Mouse (Mus musculus): ENCODE measurements around the gene Senp7.
"Not testable (repeated sequence)": the region's sequence is repeated elsewhere in the genome, so short reads cannot be mapped to it uniquely, and the experiment has no call there.

Senp7 gene

DNA sequence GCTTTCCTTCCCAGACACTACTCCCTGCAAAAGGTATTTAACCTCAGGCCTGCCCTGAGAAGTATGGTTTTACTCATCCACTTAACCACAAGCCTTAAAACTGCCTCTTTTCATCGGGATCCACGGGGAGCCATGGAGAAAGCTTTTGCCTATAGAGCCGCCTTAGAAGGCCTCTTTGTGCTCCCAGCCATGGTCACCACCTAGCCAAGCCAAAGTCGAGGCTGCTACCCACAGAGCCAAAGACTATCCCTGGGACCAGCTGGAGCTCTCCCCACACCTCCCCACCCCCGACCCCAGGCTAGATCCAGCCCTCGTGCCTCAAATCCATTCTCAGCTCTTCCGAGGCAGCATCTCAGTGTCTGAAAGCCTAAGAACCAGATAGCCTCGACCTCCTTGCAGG lies 18.0 kb downstream of the Senp7 start:
- no peak for DNase-seq (ENCODE audit: low read depth, low spot score)

DNA sequence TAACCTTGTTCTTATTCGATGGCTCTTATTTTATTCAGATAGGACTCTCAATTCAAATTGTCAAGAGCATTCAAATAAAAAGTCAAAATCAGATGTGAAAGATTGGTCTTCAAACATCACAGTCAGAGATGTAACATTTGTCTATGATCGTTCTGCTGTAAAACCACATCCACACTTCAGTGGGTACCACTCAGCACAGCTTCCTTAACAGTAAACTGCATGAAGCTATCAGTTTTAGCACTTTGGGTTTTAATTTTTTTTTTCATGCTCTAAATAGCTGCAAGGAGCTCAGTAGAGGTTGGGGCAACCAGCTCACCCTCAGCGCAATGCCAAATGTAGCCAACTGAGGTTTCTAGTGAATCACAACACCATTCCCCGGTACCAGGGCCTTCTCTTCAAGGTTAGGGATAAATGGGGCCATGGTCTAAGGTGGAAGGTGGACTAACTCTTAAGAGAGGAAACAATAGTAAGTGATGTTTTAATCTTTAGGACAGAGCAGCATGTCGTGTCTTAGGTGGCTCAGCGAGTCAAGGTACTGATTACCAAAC lies 20.5 kb downstream of the Senp7 start:
- DNase-seq (ENCODE audit: low read depth, low spot score), result no peak

DNA sequence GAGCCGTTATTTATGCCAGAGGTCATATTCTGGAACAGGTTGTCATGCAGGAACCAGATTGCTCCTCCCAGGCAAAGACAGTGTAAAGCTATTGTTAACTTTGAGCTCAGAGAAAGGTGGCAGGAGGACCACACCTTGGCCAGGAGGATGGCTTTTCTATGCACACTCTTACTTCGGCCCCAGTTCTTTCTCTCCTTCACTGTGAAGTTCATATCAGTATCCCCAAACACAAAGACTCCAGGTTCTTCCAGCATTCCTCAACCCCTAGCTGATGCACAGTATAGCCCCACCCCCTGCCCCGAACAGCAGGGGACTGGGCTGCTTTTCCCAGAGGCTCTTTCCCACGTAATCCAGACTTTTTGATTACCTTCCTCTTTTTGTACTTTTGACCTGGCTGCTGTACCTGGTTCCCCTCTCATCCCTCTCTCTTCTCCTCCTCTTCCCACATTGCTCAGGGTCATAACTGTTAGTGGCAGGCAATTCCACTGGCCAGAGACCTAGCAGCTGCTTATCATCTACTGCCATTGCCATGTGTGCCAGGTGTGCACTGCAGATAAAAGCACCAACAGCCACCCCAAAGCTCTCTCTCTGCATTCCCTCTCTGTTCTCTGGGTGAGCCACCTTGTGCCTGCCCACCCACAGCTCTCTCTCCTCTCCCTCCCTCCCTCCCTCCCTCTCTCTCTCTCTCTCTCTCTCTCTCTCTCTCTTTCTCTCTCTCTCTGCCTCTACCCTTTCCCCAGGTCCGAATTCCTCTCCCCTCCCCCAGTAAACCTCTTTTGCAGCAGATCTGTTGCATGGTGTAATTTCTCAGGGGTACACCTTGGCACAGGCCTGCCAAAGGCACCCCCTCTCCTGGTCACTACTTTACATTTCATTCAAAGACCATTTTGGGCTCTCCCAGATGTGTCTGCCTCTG lies 23.4 kb downstream of the Senp7 start:
- DNase-seq (ENCODE audit: low read depth, low spot score), result peak; percentile 16

DNA sequence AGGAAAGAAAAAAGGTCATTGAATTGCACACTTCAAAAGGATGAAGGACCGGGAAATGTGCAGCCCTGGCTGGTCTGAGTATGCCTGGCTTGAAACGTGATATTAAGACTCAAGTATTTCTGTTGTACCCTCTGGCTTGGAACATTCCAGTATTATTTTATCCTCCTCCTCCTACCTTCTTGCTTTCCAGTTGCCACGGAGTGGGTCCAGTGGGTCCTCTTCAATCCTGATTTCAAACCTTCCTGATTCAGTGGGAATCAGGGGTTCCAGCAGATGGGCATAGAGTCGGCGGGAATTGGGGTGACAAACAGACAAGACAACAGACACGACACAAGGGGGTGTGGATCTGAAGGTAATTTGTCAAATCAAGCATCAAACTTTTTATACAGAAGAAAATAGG lies 24.4 kb downstream of the Senp7 start:
- no peak for DNase-seq (ENCODE audit: low read depth, low spot score)

DNA sequence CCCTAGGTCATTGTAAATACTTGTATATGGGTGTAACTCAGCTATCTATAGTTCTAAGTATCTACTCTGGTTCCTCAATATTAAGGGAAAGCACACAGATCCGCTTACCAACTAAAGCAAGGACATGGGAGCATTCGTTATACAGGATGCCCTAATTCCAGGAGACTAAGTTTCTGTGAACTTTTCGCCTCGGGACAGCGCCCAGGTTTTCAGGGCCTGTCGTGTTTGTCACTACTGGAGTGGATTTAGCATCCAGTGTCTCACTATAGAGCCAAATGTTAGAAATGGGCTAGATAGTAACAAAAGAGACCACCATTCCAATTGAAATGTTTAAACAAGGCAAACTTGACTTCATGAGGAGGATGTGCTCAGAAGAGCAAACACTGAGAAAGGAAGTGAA lies 25.0 kb downstream of the Senp7 start:
- DNase-seq (ENCODE audit: low read depth, low spot score), result not testable (repeated sequence)

DNA sequence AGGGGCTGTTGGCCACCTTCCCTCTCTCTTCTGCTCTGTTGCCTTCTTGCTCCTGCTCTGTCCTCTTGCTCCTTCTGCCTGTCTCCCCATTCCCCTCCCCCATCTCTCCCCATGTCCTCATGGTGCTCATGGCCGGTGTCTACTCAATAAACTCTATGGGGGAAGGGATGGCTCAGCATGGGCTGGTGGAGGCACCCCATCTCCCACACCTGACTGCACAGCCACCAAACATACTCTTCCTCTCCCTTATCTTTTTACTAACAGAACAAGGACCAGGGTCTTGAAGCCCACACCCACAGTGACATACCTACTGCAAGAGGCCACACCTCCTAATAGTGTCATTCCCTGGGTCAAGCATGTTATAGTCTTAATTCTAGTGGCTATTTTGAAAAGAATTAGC lies 26.0 kb downstream of the Senp7 start:
- no peak for DNase-seq (ENCODE audit: low read depth, low spot score)

DNA sequence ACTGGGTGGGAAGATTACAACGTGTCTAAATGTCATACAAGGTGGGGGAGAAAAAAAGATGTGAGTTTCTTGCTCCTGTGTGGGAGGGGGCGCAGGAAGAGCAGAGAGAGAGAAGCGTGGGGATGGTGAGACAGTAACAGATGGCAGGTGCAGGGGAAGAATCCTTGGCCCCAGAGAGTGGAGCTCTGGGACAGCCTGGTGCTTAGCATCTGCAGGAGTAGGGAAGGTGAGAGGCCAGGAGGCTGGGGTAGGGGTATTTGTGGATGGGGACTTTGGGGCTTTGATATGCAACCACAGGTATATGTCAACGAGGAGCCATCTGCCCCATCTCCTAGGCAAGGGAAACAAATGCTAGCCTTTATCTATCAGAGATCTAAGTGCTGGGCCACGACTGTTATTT lies 26.4 kb downstream of the Senp7 start:
- DNase-seq (ENCODE audit: low read depth, low spot score), result no peak

DNA sequence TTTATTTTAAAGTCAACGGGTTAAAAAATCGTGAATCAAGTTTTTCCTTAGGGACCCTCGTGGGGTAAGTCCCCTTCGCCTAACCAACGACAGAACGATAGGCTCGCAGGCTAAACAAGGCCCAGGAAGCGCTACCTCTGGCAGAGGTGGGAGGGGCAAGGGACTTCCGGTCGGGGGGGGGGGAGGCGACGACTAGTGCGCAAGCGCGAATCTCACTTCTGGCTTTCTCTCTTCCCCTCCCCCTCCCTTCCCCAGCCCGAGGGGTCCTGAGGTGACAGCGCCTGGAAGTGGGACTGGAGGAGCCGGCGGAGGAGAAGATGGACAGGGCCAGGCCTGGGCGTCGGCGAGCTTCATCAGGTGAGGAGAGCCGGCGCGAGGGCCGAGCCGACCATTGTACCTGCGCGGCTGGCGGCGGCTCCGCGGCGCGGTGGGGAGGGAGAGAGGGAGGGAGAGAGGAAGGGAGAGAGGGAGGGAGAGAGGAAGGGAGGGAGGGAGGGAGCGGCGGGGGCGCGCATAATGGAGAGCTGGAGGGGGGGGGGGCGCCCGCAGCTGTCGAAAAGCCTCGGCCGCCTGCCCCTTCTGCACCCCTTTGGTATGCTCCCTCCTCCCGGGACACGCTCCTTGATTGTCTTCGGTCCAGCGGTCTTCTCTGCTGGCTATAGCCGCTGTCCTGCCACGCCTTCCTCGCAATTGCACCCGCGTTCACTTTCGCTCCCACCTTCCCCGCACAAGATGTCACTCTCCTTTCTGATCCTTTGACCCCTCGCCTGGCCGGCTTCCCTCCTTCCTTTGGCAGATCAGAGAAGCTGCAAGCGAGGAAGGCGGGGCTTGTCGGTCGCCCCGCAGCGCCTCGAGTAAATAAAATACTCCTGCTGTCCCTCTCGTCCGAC lies 27.3 kb downstream of the Senp7 start:
- peak; percentile 71 for DNase-seq (ENCODE audit: low read depth, low spot score)

DNA sequence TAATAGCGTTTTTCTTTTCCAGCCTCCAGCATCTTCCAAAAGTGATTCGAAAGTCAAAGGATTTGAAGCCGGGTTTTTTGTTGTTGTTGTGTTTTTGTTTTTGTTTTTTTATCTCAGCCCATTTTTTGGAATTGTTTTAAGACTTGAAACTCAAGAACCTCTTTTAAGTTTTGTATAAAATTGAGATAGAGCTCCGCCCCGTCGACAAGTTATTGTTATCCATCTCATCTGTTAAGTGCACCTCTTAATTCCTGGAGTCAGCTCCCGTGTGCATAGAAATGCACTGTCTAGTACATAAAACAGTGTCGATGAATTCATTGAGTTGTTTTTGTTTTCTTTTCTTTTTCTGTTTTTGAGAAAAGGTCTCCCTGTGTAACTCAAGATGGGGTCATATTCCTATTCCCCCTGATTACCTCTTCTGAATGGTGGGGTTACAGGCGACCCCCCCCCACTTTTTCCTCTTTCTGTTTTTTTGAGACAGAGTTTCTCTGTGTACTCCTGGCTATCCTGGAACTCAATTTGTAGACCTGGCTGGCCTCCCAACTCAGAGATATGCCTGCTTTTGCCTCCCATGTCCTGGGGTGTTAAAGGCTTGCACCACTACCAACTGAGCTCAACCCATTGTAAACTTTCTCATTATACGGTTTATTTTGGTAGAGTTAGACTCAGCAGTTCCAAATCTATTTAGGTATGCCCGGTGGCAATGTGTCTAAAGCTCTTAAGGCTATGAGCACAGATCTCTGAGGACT lies 28.2 kb downstream of the Senp7 start:
- DNase-seq (ENCODE audit: low read depth, low spot score), result no peak

DNA sequence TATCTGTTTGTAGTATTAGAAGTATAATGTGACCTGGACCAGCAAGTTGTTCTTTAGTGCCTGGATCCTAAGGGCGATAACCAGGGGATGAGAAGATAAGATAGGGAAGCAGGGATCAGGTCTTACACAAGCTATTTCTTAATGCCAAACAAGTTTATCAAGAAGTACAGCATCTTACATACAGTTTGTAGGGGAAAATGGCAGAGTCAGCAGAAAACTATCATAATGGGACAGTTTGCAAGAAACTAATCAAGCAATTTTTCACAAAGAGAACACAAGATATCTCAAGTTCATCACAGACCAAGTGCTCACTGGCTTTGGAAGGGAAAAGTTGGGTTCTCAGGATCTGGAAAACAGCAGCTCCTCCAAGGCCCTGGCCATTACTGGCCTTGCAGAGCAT lies 31.3 kb downstream of the Senp7 start:
- no peak for DNase-seq (ENCODE audit: low read depth, low spot score)

DNA sequence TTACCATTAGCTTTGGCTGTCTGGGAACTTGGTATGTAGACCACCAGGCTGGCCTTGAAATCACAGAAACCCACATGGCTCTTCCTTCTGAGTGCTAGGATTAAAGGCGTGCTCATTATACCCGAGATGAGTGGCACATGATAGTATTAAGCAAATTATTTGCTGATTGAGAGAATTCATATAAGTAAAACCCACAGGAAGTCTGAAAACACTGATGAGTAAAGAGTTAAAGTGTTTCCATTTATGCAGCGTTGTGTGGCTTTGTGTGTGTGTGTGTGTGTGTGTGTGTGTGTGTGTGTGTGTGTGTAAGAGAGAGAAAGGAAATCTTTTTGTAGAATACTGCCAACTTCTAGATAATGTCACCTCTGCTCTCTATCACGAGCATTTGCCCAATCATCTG lies 33.6 kb downstream of the Senp7 start:
- no peak for DNase-seq (ENCODE audit: low read depth, low spot score)

DNA sequence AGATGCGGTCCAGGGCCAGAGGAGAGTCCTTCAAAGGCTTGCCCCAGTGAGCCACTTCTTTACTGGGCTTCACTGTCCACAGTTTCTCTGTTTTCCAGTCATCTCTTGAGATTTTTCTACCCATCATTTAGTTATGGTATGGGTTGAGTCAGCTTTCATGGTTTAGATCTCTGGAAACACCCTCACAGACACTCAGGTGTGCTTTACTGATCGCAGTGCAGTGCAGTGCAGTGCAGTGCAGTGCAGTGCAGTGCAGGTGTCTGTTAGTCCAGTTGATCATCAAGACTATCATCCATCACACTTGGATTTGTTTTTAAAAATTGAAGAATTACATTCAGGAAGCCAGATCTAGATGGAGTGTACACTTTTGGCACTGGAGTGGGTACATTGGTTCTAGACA lies 38.2 kb downstream of the Senp7 start:
- no peak for DNase-seq (ENCODE audit: low read depth, low spot score)

DNA sequence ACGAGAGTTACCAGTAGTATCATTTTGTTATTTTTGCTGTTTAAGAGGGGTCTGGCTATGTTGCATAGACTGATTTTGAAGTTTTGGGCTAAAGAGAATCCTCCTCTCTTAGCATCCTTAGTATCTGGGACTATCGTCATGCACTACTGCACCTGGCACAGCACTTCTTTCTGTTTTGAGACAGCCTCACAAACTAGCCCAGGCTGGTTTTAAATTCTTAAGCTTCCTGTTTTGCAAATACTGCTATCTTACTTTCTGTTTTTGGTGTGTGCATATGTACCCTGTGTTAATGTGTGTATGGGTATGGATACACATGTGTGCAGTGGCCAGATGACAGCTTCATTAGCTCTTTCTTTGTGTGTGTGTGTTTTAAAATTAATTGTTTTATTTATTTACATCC lies 42.2 kb downstream of the Senp7 start:
- no peak for DNase-seq (ENCODE audit: low read depth, low spot score)

DNA sequence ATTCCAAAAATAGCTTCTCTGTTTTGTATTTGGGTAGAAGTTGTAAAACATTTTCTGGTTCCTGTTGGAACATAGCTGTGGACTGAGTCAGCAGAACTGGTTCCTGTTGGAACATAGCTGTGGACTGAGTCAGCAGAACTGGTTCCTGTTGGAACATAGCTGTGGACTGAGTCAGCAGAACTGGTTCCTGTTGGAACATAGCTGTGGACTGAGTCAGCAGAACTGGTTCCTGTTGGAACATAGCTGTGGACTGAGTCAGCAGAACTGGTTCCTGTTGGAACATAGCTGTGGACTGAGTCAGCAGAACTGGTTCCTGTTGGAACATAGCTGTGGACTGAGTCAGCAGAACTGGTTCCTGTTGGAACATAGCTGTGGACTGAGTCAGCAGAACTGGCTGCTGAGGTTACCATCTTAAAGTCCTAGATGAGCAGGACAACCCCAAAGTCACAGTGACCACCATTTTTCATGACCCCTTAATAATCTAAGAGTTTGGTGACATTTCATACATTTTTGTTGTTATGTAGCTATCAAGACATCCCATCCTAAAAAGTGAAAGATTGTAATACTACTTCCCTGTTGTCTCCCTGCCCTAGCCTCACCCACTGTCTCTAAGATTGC lies 48.4 kb downstream of the Senp7 start:
- DNase-seq (ENCODE audit: low read depth, low spot score), result not testable (repeated sequence)

DNA sequence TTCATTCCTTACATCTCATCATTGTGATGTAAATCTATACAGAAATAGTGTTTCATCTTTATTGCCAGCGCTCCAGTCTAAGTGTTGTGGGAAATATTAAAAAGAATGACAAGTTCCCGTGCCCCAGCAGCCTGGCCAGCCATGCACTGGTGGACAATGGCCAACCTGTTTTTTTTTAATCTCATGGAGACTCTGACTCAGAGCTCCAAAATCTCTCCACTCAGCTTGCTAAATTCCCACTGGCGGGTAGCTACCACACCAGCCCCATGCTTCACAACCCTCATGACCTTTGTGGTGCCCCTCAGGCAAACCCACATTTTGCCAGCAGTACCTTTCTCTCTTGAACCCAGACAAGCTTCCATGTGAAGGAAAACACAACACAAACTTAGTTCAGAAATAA lies 67.6 kb downstream of the Senp7 start:
- DNase-seq (ENCODE audit: low read depth, low spot score), result no peak

DNA sequence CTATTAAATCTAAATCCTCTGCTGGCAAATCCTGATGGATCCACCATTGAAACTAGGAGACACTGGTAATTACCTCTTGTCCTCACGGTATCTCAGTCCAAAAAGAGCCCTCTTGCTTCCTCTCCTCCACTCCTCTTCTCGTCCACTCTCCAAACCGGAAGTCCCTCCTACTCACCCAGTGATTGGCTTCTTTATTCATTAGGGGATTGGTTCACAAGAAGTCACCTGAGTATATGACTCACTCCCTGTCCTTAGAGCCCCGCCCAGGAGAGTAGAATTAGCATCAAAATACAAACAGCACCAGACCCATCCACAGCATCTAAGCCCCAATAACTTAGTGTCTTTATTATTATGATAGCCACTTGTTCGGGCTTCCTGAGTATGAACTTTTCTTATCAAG lies 68.0 kb downstream of the Senp7 start:
- no peak for DNase-seq (ENCODE audit: low read depth, low spot score)

DNA sequence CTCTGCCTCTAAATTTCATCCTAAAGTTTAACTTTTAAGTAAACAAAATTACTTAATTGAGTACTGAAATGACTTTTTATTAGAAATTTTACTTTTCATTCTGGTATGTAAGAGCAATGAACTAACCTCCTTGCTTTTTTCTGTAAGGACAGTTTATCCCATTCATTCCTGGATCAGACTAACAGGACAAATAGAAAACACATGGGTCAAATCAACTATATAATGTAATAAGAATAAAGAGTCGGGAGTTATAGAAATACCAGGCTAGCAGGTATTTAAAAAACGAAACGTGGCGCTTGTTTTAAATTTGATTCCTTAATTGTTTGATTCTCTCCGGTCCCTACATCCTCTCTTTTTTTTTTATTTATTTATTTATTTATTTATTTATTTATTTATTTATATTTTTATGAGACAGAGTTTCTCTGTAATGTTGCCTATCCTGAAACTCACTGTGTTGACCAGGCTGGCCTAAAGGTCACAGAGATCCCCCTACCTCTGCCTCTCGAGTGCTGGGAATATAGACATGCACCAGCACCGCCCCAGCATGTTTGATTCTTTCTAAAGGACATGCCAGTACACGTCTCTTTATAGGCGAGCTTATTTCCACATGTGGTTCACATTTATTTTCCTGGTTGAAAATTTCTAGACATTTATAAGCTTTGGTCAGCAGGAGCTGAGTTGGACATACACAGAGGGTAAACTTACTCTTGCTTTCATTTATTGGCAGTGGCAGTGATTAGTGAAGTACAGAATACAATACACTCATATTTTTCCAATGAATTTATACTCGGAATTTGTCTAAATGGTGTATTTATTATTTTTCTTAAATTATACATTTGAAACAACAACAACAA lies 69.4 kb downstream of the Senp7 start:
- DNase-seq (ENCODE audit: low read depth, low spot score), result no peak

DNA sequence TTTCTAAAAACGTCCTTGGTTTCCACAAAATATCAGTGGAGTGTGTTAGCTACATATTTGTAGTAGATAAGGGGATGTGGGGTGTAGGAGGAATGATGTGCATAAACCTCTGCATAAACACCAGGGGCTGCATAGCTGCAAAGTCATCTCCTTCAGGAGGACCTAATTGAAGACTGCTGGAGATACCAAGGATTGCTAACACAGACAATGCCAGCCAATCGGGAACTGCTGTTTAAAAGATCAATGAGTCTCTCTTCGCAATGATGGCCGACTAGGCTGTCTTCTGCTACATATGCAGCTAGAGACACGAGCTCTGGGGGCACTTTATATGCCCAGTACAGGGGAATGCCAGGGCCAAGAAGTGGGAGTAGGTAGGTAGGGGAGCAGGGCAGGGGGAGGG lies 74.4 kb downstream of the Senp7 start:
- DNase-seq (ENCODE audit: low read depth, low spot score), result no peak

DNA sequence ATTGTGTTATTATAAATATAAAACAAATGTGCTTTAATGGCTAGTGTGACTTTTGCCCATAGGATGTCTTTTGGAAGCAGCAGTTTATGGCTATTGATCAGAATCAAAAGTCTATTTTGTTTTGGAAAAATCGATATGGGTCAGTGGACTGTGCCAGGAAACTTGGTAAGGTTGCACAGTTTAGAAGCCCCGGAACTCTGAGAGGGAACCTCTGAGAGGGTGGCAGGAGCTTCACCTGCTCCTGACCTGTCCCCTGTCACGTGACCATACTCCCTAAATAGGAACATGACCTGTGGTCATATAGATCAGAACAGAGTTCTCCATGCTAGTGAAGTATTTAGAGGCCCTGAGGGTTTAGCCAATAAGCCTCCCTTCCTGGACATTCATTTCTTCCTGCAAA lies 75.9 kb downstream of the Senp7 start:
- DNase-seq (ENCODE audit: low read depth, low spot score), result no peak

DNA sequence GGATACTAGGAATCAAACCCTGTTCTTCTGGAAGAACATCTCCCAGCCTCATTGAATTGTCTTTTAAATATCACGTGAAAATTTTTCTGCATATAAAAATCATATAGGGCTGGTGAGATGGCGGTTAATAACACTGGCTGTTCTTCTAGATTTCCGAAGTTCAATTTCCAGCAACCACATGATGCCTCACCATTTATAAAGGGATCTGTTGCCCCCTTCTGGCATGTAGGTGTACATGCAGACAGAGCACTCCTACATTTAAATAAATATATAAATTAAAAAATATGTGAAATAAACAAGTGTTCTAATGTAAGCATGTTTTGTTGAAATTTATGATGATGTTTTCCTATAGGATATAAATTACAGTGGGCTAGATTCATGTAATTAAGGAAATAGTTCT lies 83.5 kb downstream of the Senp7 start:
- DNase-seq (ENCODE audit: low read depth, low spot score), result no peak

All from WW6 (cell line).